Mouse (Mus musculus): ENCODE results near the gene Spns2. TPM values are rescaled to one million over a fixed set of nuclear protein-coding genes. Genes with fewer than 3 reads are reported as not detected.

Spns2 gene
- polyA plus RNA-seq, 1 experiment from 2014 or later, result 10.6 TPM

DNA sequence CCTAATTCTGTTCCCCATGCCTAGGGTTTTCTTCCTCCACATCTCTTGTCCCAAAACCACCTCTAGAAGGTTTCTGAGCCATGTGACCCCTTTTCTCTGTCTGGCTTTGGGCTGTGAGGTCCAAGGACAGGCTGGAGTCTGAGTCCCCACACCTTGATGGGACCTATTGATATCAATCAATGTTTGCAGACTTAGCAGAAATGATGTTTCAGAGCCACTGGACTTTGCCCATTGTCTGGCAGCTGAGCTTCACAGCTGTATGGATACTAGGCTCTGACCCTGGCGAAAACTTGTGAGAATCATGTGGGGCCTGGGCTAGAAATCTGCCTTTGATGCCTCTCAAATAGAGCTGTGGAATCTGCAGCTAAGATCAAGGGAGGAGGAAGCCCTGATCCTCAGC lies 7.1 kb upstream of the Spns2 start:
- 0 out of 2 replicates have a peak, but pooled peaks cover 8% of the 10 kb centered on the region for H3K27me3 ChIP-seq
- WGBS, result 52% methylated on average over 1 of the region's 1 CpGs
- H3K9me3 ChIP-seq, result no peaks in the 10 kb centered on the region
- H3K36me3 ChIP-seq, result no peaks in the 10 kb centered on the region
- no peak overlapping the region for H3K4me3 ChIP-seq
- peaks cover 10% of the 10 kb centered on the region for H3K4me1 ChIP-seq
- ATAC-seq (ENCODE audit: insufficient number of reproducible peaks, low FRiP score, low TSS enrichment, low read depth), result no peak
- H3K9ac ChIP-seq, result no peak overlapping the region
- H3K4me2 ChIP-seq, result no peak overlapping the region
- H3K27ac ChIP-seq, result no peak overlapping the region

DNA sequence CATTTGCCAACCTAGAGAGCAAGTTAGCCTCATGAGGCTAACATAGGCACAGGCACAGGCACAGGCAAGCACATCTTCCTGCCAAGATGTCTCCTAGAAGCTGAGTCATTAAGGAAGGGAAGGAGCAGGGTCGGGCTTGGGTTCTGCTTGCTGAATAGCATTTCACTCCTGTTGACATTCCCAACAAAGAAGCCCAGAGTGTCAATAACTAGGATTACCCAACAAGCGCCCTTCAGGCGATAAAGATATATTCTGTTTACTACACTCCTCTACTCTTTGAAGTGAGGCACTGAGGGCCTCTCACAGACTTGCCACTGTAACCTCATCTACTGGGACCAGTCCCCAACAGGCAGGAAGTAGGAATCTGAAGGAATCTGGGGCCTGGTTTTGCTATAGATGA lies 6.4 kb upstream of the Spns2 start:
- Histone ChIP-seq H3K4me3 (no peak overlapping the region), H3K27me3 (0 out of 2 replicates have a peak, but pooled peaks cover 8% of the 10 kb centered on the region), H3K4me2 (no peak overlapping the region), H3K4me1 (peaks cover 3% of the 10 kb centered on the region; the same call in 1 of the 2 replicates), H3K9me3 (no peaks in the 10 kb centered on the region), H3K9ac (no peak overlapping the region), H3K27ac (no peak overlapping the region), H3K36me3 (no peaks in the 10 kb centered on the region)
- WGBS, result 51% methylated on average over 3 of the region's 3 CpGs
- no peak for ATAC-seq (ENCODE audit: insufficient number of reproducible peaks, low FRiP score, low TSS enrichment, low read depth)

DNA sequence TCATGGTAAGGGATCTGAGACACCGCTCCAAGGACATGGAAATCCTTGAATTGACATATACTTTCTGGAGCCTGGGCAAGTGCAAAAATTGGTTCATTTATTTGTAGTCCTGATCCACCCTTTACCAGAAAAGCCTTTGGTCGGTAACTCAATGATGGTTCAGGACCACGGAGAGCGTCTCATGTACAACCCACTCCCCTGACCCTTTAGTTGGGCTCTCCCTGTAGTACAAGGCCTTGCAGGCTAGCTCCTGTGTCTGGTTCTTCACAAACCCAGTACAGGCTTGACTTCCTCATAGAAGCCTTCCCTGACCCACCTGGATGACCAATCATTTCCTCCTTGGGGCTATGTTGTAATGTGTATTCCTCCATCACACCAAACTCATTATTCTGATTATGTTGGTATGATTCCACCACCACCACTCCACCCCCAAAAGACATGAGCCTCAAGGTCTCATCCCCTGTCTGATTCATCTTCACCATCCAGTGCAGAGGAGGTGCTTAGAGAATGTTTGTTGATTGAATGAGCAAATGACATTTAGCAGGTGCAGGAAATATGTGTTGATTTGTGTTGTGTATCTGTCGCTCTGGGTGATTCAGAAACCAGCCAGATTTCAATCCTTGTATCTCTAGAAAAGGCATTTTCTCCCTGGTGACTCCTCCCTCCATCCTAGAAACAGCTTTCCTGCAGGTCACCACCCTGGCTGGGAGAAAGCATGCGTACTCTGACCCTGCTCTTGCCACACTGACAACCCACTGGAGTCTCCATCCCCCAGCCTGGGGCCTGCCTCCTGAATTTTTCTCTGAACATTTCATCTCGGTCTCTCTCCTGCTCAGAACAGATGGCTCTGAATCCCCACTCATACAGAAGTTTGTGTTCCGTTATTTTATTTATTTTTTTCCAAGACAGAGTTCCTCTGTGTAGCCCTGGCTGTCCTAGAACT lies 4.6 kb upstream of the Spns2 start:
- Histone ChIP-seq H3K27ac (no peak overlapping the region), H3K4me1 (peaks cover 8% of the 10 kb centered on the region), H3K9ac (no peak overlapping the region), H3K36me3 (no peaks in the 10 kb centered on the region), H3K4me3 (no peak overlapping the region), H3K27me3 (peaks cover 25% of the 10 kb centered on the region), H3K4me2 (no peak overlapping the region), H3K9me3 (no peaks in the 10 kb centered on the region)
- 50% methylated on average over 8 of the region's 8 CpGs for WGBS
- ATAC-seq (ENCODE audit: insufficient number of reproducible peaks, low FRiP score, low TSS enrichment, low read depth), result no peak

DNA sequence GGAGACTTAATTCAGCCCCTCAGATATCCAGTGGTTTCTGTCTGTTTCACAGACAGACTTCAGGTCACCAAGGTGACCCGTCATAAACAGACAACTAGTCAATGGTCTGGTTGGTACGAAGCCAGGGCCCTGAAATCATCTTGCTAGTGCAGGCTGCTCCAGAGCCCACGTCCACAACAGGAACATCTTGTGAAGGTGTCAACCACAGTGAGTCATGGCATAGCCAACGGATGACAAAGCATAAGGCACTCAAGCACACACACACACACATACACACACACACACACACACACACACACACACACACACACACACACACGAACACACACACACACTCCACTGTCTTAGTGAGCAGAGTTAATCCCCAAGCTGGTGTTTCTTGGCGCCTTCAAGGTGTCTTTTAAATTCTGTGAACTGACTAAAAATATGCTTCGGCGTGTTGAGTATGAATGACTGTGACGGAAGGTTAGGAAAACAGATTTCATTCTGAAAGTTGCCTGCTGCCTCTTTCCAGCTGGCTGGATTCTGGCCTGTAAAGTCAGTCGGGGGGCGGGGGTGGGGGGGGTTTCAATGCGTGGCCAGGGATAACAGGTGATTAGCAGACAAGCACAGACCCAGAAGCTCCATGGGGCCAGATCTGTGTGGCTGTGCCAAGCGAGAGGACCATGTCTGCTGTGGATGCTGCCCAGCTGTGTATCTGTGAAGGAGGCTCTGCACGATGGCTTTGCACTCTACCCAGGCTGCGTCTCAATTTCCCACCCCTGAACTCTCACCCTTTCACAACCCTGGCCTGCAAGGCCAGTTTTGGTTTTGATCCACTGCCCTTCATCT lies 1.6 kb upstream of the Spns2 start:
- WGBS, result 61% methylated on average over 15 of the region's 15 CpGs
- Histone ChIP-seq H3K27me3 (peaks cover 50% of the 10 kb centered on the region), H3K4me2 (no peak overlapping the region), H3K36me3 (no peaks in the 10 kb centered on the region), H3K9ac (no peak overlapping the region), H3K27ac (no peak overlapping the region), H3K4me3 (no peak overlapping the region), H3K4me1 (peaks cover 17% of the 10 kb centered on the region), H3K9me3 (no peaks in the 10 kb centered on the region)
- ATAC-seq (ENCODE audit: insufficient number of reproducible peaks, low FRiP score, low TSS enrichment, low read depth), result no peak

DNA sequence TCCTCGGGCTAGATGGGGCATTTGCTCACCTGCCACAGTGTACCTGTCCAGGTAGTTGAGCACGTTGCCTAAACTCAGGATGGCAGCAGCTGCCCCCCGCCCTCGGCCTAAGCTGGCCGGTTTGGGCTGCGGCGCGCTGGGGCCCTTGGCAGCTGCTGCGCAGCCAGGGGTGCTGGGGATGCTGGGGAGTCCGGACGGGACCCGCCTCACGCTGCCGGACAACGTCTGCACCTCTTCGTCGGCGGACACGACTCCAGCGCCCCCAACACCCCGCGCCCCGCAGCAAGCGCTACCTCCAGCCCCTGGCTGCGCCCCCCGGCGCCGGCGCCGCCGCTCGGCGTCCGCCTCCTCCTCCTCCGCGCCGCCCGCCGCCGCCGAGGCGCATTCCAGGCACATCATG lies 307 bp downstream of the Spns2 start:
- no peak overlapping the region for H3K27ac ChIP-seq
- ATAC-seq (ENCODE audit: insufficient number of reproducible peaks, low FRiP score, low TSS enrichment, low read depth), result no peak

DNA sequence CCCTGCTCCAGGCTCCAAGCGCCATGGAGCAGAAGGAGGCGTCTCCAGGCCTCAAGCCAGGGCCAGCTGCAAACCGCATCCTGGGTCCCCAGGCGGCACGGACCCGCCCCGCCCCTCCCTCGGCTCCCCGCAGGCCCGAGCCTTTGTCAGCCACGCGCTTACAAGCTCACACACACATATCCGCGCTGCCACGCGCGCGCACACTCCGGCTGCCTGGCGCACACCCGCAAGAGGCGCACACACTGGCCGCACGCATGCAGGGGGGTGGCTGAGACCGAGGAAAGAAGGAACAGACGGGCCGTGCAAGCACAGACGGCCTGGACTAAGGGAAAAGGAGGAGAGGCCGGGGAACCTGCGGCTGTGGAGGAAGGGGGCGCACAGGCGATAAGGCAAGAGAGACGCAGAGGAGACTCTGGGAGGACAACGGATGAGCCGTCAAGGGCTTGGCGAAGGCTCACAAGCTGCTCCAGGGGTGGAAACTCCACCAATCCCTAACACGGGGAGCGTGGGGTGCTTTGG lies 892 bp downstream of the Spns2 start:
- Histone ChIP-seq H3K4me1 (peaks cover 17% of the 10 kb centered on the region), H3K9ac (peak overlapping the region; percentile 35; the same call in 1 of the 2 replicates), H3K27ac (no peak overlapping the region), H3K36me3 (no peaks in the 10 kb centered on the region), H3K27me3 (peaks cover 58% of the 10 kb centered on the region), H3K4me3 (peak overlapping the region; percentile 59), H3K9me3 (no peaks in the 10 kb centered on the region), H3K4me2 (peak overlapping the region; percentile 99)
- WGBS, result 1% methylated on average over 38 of the region's 38 CpGs
- no peak for ATAC-seq (ENCODE audit: insufficient number of reproducible peaks, low FRiP score, low TSS enrichment, low read depth)

More for the DNA sequence above, 307 bp downstream of the Spns2 start:
- WGBS, result under 1% methylated on average over 35 of the region's 42 CpGs
- Histone ChIP-seq H3K36me3 (no peaks in the 10 kb centered on the region), H3K4me1 (peaks cover 17% of the 10 kb centered on the region), H3K4me3 (peak overlapping the region; percentile 59), H3K9me3 (no peaks in the 10 kb centered on the region), H3K27me3 (peaks cover 58% of the 10 kb centered on the region), H3K4me2 (peak overlapping the region; percentile 99), H3K9ac (peak overlapping the region; percentile 35)

DNA sequence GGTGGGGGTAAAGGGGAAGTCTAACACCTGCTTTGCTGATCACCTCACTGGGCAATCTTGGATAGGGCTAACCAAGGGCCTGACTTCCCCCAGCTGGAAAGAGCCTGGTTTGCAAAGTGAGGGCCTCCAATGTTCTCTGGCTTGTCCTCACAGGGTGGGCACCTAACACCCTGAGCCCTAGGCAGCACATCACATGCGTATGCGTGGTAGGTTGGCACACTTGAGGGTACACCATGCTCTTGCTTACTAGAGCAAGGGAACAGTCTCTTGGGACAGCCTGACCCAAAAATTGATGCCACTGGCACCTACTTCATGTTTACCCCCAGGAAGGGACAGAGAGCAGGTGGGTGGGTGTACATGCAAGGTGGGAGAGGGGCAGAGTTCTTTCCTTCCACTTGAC lies 2.0 kb downstream of the Spns2 start:
- H3K4me2 ChIP-seq, result no peak overlapping the region
- H3K27ac ChIP-seq, result no peak overlapping the region
- no peak for ATAC-seq (ENCODE audit: insufficient number of reproducible peaks, low FRiP score, low TSS enrichment, low read depth)

DNA sequence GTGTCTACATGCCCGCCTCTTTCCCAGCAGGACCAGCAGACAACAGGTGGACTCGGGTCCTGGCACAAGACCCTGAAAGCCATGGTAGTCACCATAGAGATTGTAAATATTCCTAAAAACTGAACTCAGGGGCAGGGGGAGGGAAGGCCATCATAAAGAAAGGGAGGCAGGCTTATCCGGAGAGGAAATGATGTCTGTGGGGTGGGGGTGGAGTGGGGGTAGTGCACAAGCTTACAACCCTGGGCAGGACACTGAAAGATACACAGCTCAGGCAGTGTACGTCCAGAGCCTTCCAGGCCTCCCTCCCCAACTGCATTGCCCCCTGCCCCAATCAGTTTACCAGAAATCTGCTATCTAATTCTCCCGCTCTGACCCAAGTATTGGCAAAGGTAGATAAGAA lies 2.5 kb downstream of the Spns2 start:
- WGBS, result 48% methylated on average over 5 of the region's 5 CpGs
- H3K4me1 ChIP-seq, result peaks cover 17% of the 10 kb centered on the region
- no peak overlapping the region for H3K4me2 ChIP-seq
- no peaks in the 10 kb centered on the region for H3K9me3 ChIP-seq
- H3K36me3 ChIP-seq, result no peaks in the 10 kb centered on the region
- peaks cover 52% of the 10 kb centered on the region for H3K27me3 ChIP-seq
- H3K27ac ChIP-seq, result no peak overlapping the region
- ATAC-seq (ENCODE audit: insufficient number of reproducible peaks, low FRiP score, low TSS enrichment, low read depth), result no peak
- H3K9ac ChIP-seq, result no peak overlapping the region
- H3K4me3 ChIP-seq, result no peak overlapping the region

More for the DNA sequence above, 2.0 kb downstream of the Spns2 start:
- peaks cover 52% of the 10 kb centered on the region for H3K27me3 ChIP-seq
- H3K36me3 ChIP-seq, result no peaks in the 10 kb centered on the region
- 95% methylated on average over 2 of the region's 2 CpGs for WGBS
- no peaks in the 10 kb centered on the region for H3K9me3 ChIP-seq
- H3K4me3 ChIP-seq, result peak overlapping the region; percentile 59; the same call in 1 of the 2 replicates
- peaks cover 17% of the 10 kb centered on the region for H3K4me1 ChIP-seq
- H3K9ac ChIP-seq, result no peak overlapping the region

DNA sequence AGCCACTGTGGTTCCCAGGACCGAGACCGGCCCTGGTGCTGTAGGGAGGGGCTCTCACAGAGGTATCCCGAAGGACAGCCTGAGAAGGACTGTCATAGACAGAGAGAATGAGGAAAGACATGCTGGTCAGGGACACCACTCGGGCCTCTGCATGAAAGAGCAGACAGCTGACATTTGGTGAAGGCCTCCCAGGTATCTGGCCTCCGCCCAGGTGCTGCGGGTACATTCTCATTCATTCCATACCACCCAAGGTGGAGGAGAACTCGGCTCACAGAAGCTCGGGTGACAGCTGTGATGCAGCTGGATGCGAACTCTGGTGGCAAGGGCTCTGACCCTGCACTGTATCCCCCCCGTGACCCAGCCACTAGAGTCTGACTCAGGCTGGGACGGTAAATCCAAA lies 3.7 kb downstream of the Spns2 start:
- Histone ChIP-seq H3K9me3 (no peaks in the 10 kb centered on the region), H3K4me3 (no peak overlapping the region), H3K4me2 (no peak overlapping the region), H3K36me3 (no peaks in the 10 kb centered on the region), H3K27me3 (peaks cover 52% of the 10 kb centered on the region), H3K9ac (no peak overlapping the region), H3K4me1 (peaks cover 17% of the 10 kb centered on the region), H3K27ac (no peak overlapping the region)
- no peak for ATAC-seq (ENCODE audit: insufficient number of reproducible peaks, low FRiP score, low TSS enrichment, low read depth)
- 63% methylated on average over 11 of the region's 11 CpGs for WGBS

DNA sequence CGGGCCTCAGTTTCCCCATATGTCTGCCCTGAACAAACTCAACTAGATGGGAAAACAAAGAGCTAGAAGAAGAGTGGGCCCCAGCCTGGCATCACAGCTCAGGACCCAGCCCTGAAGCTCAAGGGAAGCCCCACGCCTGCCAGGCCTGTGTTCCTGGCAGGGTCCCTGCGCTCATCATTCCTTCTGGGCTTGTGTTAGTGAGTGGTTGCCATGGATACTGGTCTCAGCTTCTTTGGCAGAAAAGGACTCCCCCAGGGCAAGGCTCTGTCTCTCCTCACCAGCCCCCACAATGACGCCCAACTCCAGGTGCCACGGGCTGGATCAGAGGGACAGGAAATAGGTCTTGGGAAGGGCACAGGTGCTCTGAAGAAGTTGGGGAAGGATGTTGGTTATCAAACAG lies 4.5 kb downstream of the Spns2 start:
- 53% methylated on average over 5 of the region's 5 CpGs for WGBS
- Histone ChIP-seq H3K36me3 (no peaks in the 10 kb centered on the region), H3K27me3 (peaks cover 43% of the 10 kb centered on the region)

DNA sequence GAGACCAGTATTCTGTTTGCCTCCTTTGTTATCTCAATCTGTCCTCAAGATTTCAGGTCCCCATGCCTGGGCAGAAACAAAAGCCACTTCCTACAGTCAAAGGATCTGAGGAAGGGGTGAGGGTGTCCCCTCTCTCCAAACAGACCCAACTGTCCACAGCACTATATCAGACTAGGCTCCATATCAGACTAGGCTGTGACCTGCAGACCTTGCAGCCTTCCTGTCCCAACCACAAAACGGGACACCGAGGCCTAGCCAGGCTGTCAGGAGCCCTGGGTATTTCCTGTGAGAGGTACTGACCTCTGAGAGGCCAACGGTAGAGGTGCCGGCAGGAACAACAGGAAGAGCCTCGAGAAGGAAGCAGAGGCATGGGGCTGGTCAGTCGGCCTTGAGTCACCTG lies 5.2 kb downstream of the Spns2 start:
- no peak for ATAC-seq (ENCODE audit: insufficient number of reproducible peaks, low FRiP score, low TSS enrichment, low read depth)
- Histone ChIP-seq H3K36me3 (no peaks in the 10 kb centered on the region), H3K27ac (no peak overlapping the region), H3K9ac (no peak overlapping the region), H3K27me3 (peaks cover 37% of the 10 kb centered on the region), H3K9me3 (no peaks in the 10 kb centered on the region), H3K4me1 (peaks cover 11% of the 10 kb centered on the region), H3K4me3 (no peak overlapping the region), H3K4me2 (no peak overlapping the region)
- 56% methylated on average over 6 of the region's 6 CpGs for whole genome bisulfite sequencing

More for the DNA sequence above, 4.5 kb downstream of the Spns2 start:
- H3K9me3 ChIP-seq, result no peaks in the 10 kb centered on the region
- no peak for ATAC-seq (ENCODE audit: insufficient number of reproducible peaks, low FRiP score, low TSS enrichment, low read depth)
- no peak overlapping the region for H3K4me3 ChIP-seq
- H3K4me2 ChIP-seq, result no peak overlapping the region
- no peak overlapping the region for H3K27ac ChIP-seq
- peaks cover 17% of the 10 kb centered on the region for H3K4me1 ChIP-seq
- no peak overlapping the region for H3K9ac ChIP-seq

Measured in limb, embryonic 15.5 days (tissue).